Mouse (Mus musculus): ENCODE results near the gene Vmn1r129. TPM values are rescaled to one million over a fixed set of nuclear protein-coding genes. Genes with fewer than 3 reads are reported as not detected.
"Not testable (repeated sequence)": the region's sequence is repeated elsewhere in the genome, so short reads cannot be mapped to it uniquely, and the experiment has no call there.

Gene Vmn1r129
- polyA plus RNA-seq (2017; shearing (Covaris generic)), result not detected

DNA sequence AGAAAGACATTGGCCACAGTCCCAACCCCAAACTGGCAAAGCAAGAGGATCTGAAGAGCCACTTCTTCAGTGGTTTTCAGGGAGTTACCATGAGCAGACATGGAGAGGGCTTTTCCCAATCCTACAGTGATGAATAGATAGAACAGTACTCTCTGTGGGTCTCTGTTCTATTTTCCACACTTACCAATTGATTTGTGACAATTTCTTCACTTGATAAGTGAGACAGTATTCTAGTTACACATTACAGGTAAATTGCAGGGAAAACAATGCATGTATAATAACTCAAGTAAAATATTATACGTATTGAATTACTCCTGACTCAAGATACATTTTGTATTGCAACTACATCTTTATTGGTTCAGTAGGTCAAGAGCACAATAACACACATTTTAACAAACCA, at the start of gene Vmn1r129:
Gene Vmn1r129 (minus strand): TSS at position 101 of the 400 bp plus-strand sequence.
- ATAC-seq, result not testable (repeated sequence)

- not testable (repeated sequence) for ATAC-seq
Measured at GRCm38 (mm10) chr7:21349073-21349472, 12.0 kb downstream of the Vmn1r129 start, which contains the start of gene Vmn1r128. Gene Vmn1r128 (plus strand): TSS chr7:21349373.

- ATAC-seq, result not testable (repeated sequence)
Measured at GRCm38 (mm10) chr7:21319761-21320160, 41.3 kb downstream of the Vmn1r129 start, which contains the start of gene Vmn1r127. Gene Vmn1r127 (minus strand): TSS chr7:21319861.

Other genes with a start within 250 kb of the Vmn1r129 start
- not detected for gene Vmn1r122, start 227.2 kb downstream of the Vmn1r129 start, polyA plus RNA-seq (2017; shearing (Covaris generic))
- gene Vmn1r123, start 199.1 kb downstream of the Vmn1r129 start, polyA plus RNA-seq (2017; shearing (Covaris generic)), result not detected
- not detected for gene Gm5157, start 170.9 kb downstream of the Vmn1r129 start, polyA plus RNA-seq (2017; shearing (Covaris generic))
- gene Vmn1r124, start 100.7 kb downstream of the Vmn1r129 start, polyA plus RNA-seq (2017; shearing (Covaris generic)), result not detected
- not detected for gene Vmn1r125, start 89.1 kb downstream of the Vmn1r129 start, polyA plus RNA-seq (2017; shearing (Covaris generic))
- not detected for gene Vmn1r126, start 59.8 kb downstream of the Vmn1r129 start, polyA plus RNA-seq (2017; shearing (Covaris generic))
- gene Vmn1r127, start 41.4 kb downstream of the Vmn1r129 start, polyA plus RNA-seq (2017; shearing (Covaris generic)), result not detected
- gene Vmn1r128, start 11.9 kb downstream of the Vmn1r129 start, polyA plus RNA-seq (2017; shearing (Covaris generic)), result not detected
- not detected for gene Gm6882, start 71.5 kb upstream of the Vmn1r129 start, polyA plus RNA-seq (2017; shearing (Covaris generic))
- gene Vmn1r130, start 150.5 kb upstream of the Vmn1r129 start, polyA plus RNA-seq (2017; shearing (Covaris generic)), result not detected
- gene Vmn1r131, start 184.8 kb upstream of the Vmn1r129 start, polyA plus RNA-seq (2017; shearing (Covaris generic)), result not detected

Data from CD4-positive, CD25-positive, alpha-beta regulatory T cell, adult 4 months (primary cell).